Mouse (Mus musculus) kidney, adult 18-20 months (tissue): ENCODE measurements around the gene AC161166.1.

Experiments
- DNase-seq: peaks from one replicate; pipeline ENCODE4 v3.0.0; 2021

AC161166.1 gene

GRCm38 (mm10) chr7:24482208-24483020, 29.8 kb downstream of the AC161166.1 start:
- no peak for DNase-seq

GRCm38 (mm10) chr7:24481474-24482207, 30.6 kb downstream of the AC161166.1 start, which contains the start of gene Cadm4:
Gene Cadm4 (plus strand): TSS chr7:24482023.
- DNase-seq: peak; percentile 91

- DNase-seq: no peak
These were observed 31.2 kb downstream of the AC161166.1 start for GRCm38 (mm10) chr7:24480986-24481473.

DNA sequence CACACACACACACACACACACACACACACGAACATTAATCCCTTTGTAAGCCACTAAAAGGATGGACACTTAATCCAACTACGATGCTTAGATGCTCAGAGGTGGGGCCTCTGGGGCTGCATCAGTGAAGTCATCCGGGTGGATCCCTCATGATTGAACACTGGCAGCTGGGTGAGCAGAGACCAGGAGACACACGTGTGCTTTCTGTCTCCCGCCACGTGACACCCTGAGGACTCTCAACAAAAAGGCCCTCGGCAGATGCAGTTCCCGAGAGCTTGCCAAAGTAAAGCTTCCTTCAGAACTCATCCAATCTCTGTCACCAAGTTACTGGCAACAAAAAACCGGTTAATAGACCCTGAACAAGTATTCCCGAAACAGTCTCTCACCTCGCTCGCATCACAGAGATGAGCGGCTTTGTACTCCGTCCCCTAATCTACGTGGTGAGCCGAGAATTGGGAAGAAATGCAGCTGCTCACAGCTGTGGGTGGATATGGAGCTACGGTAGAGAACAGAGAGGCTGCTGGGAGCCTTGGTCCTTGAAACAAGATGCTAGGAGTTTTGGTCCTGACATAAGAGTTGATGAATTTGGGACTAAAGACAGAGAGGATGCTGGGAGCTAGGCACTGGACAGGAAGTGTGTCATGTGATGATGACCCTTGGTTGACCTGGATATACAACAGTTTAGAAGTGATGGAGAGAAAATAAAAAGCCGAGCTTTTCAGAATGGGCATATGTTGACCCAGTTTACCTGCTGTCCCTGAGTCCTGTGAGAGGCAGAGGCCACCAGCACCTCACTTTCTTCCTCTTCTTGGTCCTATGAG, 31.9 kb downstream of the AC161166.1 start:
- DNase-seq: no peak

DNA sequence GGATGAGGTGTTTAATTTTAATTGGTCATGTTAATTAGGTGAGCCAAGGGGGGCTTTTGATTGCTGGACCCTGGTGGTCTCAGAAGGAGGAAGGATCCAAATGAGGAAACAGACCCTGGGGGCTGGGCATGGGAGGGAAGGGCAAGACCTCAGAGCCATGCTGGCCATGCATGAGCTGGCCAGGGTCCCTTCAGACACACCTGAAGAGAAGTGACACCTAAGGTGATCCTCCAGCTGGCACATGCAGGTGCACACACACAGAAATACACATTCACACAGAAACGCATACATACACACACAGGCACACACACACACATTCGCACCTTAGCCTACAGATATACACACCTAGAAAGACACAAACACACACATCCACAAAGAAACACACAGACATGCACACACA, 32.6 kb downstream of the AC161166.1 start:
- no peak for DNase-seq

DNA sequence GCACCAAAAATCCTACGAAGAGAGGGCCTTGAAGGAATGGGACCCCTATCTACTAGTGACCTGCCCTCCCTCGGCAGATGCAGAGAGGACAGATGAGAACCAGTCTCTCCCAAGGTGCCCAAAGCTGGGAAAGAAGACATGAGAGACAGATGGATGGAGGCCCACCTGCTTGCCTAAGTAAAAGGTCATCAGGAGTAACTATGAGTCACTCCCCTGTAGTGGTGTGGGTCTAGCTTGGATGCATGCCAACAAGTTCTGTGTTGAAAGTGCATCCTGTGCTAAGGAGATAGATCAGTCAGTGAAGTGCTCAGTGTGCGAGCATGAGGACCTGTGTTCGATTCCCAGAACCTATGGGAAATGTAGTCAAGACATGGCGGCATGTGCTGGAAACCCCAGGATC, 33.3 kb downstream of the AC161166.1 start:
- no peak for DNase-seq

DNA sequence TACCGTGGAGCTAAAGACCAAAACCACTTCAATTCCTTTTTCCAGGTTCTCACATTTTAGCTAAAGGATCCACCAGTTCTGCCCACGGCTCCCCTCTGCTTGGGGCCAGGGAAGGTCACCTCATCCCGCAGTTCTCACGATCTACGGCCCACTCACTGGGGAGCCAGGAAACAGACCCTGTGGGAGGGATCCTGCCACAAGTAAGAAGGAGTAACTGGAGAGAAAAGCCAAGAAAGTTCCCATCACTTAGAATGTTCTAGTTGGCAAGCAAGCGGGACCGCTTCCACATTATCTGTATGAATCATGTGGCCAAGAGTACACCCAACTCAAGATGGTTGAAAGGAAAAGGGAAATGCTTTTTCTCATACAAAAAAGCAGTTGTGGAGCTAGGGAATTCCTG, 35.4 kb downstream of the AC161166.1 start:
- DNase-seq: no peak

- DNase-seq: no peak
These were observed 35.9 kb downstream of the AC161166.1 start for GRCm38 (mm10) chr7:24476338-24476737.

DNA sequence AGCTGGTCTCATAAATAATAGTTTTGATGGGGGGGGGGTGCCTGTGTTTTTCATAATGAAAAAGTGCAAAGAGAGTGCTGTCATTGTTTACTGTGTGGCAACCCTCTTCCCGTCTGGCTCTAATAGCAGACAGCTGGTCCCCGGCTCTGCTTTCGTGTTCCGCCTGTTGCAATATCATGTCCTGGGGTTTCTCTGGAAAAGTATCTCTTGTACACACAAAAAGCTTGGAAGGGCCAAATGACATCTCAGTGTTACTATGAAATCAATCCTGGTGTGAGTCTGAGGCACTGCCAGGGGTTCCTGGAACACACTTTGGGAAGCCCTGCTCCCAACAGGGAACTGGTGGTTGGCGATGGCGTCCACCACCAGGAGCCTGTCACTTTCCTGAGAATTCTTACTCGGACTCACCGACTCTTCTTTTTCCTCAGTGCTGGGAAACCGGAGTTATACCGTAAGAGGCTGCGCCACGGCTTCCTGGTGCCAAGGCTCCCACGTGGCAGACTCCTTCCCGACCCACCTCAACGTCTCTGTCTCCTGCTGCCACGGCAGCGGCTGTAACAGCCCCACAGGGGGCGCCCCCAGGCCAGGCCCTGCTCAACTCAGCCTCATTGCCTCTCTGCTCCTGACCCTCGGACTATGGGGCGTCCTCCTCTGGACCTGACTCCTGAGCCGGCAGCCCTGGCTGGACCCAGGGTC, 37.3 kb downstream of the AC161166.1 start:
- DNase-seq: peak; percentile 25

DNA sequence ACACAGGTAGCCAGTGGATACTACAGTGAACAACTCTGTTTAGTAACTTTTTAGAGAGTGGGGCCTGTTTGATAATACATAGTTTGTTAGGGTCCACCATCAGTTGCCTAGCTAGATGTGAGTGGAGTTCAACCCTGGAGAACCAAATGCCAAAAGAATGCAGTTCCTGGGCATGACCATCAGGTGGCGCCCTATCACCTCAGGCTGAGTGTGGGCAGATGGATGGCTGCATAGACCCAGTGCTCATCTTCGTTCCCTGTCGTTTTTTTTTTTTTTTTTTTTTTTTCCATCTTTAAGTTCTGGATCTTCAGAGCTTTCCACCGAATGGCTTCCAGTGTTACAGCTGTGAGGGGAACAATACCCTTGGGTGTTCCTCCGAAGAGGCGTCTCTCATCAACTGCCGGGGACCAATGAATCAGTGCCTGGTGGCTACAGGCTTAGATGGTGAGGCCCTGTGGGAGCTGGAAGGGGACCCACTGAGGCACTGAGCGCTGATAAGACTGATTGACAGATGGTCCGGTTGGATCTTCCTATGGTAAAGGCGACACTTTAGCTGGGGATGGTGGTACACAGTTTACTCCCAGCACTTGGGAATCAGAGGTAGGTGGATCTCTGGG, 38.2 kb downstream of the AC161166.1 start:
- DNase-seq: peak; percentile 60

DNA sequence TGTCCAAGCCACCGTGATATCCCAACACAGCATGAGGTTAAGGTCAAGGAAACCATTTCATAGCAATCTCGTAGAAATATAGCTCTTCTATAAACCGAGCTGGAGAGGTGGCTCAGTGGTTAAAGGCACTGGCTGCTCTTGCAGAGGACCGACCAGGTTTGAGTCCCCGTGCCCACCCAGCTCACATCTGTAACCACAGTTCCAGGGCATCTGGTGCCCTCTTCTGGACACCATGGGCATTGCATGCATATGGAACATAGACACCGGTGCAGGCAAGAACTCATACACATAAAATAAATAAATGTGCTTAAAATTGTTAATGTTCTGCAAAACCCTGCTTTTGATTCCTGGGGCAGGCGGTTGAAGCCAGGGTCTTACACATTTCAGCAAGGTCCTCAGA, 39.3 kb downstream of the AC161166.1 start:
- DNase-seq: peak; percentile 31

GRCm38 (mm10) chr7:24472442-24472841, 39.8 kb downstream of the AC161166.1 start:
- DNase-seq: no peak

- no peak for DNase-seq
These were observed 41.9 kb downstream of the AC161166.1 start for GRCm38 (mm10) chr7:24470356-24470755.

- no peak for DNase-seq
These were observed 43.1 kb downstream of the AC161166.1 start for GRCm38 (mm10) chr7:24469126-24469525.

DNA sequence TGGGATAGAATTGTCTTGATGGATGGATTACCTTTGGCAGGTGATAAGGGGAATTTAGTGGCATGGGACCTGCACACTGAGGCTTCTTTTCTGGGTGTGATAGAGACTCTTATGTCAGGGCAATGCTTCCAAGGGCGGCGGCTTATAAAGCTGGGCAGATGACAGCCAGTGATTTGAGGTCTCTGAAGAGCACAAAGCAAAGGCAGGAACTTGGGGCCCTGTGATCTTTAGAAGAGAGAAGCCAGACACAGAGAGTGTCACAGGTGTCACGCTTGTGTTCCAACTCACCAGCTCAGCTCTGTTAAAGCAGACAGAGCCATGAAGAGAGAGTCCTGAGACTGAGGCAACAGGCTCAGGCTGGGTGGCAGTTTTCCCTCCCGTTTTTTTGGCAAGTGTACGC, 44.4 kb downstream of the AC161166.1 start:
- DNase-seq: no peak

DNA sequence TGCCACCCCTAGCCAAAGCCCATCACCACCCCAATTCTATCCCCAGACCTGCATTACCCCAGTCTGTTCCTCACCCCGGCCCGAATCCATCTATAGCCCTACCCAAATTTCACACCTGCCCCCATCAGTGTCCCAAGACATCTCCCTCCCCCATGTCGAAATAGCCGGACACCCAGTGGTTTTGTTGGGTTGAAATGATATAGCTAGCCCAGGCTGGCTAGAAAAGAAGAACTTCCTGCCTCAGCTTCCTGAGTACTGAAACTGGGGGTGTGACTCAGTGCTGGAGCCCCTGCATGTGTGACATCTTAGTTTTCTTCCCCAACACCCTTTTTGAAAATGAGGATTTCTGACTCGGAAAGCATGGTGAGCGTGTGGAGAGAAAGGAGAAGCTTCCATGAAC, 45.4 kb downstream of the AC161166.1 start:
- DNase-seq: no peak

DNA sequence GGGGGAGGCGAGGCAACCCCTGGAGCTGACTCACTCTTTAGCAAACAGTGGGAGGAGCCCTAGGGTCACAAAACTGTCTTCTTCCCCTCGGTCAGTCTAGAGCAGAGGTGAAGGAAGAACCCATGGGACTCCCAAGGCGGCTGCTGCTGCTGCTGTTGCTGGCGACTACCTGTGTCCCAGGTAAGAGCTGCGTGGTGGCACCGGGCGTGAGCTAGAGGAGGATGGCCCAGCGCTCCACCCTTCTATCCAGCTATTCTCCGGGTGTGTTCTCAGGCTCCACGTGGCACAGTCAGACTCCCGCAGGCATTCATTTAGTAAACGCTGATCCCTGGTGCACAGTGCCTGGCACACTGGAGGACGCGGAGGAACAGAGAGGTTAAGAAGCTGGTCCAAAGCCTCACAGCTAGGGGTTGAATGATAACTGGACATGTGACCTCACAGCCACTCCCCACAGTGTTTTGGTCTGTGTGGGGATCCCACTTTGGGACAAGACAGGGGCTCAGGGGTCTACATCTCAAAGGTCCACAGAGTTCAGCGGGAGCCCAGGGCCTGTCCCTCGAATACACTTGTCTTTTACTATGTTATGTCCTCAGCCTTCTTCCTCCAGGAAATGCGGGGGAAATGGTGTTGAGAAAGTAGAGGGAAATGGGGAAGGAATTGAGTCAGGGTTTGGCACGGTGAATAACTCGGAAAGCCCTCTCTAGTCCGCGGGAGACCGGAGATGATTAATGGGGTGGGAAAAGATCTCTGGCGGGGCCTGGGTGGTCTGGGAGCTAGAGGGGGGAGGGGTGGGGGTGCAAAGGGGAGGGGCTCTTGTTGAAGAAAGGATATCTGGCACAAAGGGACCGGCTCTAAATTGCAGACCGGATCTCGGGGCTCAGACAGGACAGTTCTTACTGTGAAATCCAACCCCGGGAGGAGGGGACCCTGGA, 49.6 kb downstream of the AC161166.1 start, which contains the start of gene Plaur:
TSS of gene Plaur (plus strand) at position 97 of the 932 bp plus-strand sequence.
- DNase-seq: peak; percentile 43

GRCm38 (mm10) chr7:24461376-24462051, 50.7 kb downstream of the AC161166.1 start:
- DNase-seq: peak; percentile 71
